Mouse (Mus musculus): Measurements from ENCODE around the gene Rnf126. TPM values are rescaled to one million over a fixed set of nuclear protein-coding genes. Genes with fewer than 3 reads are reported as not detected.
A peak's percentile ranks its signal among the peaks of the same experiment; 100 is the strongest.

The Rnf126 gene
- 38.4 and 39.5 TPM in 2 replicates for polyA plus RNA-seq (2011; ENCODE audit: insufficient read length, low read depth, missing spikeins)

- TF ChIP-seq CTCF (IDR thresholded peaks at IDR 0.05; ENCODE audit: borderline replicate concordance, insufficient read depth, low read length) (no peak), POLR2A (IDR thresholded peaks at IDR 0.05; ENCODE audit: low read depth, low read length) (peak; percentile 68)
- Histone ChIP-seq H3K27ac (ENCODE audit: insufficient read depth, low read length) (peak within 1 kb of the TSS; percentile 89), H3K4me1 (ENCODE audit: control insufficient read depth, insufficient read depth, low read length) (peaks cover 11% of the 10 kb centered on the region; the same call in 1 of the 2 replicates), H3K4me3 (ENCODE audit: insufficient read depth, low read length) (peak within 1 kb of the TSS; percentile 79)
Measured at GRCm38 (mm10) chr10:79766508-79767325, at the start of gene Rnf126. Gene Rnf126 (minus strand): TSS chr10:79766952.

GRCm38 (mm10) chr10:79815671-79816494, 49.1 kb upstream of the Rnf126 start:
- Histone ChIP-seq H3K4me3 (ENCODE audit: insufficient read depth, low read length) (no peak overlapping the region), H3K4me1 (ENCODE audit: control insufficient read depth, insufficient read depth, low read length) (no peaks in the 10 kb centered on the region), H3K27ac (ENCODE audit: insufficient read depth, low read length) (no peak overlapping the region)
- TF ChIP-seq CTCF (IDR thresholded peaks at IDR 0.05; ENCODE audit: borderline replicate concordance, insufficient read depth, low read length), result no peak

GRCm38 (mm10) chr10:79814271-79814842, 47.6 kb upstream of the Rnf126 start:
- TF ChIP-seq CTCF (IDR thresholded peaks at IDR 0.05; ENCODE audit: borderline replicate concordance, insufficient read depth, low read length) (no peak), POLR2A (IDR thresholded peaks at IDR 0.05; ENCODE audit: low read depth, low read length) (no peak)
- Histone ChIP-seq H3K4me3 (ENCODE audit: insufficient read depth, low read length) (no peak overlapping the region), H3K27ac (ENCODE audit: insufficient read depth, low read length) (no peak overlapping the region), H3K4me1 (ENCODE audit: control insufficient read depth, insufficient read depth, low read length) (no peaks in the 10 kb centered on the region)

- Histone ChIP-seq H3K27ac (ENCODE audit: insufficient read depth, low read length) (no peak overlapping the region), H3K4me3 (ENCODE audit: insufficient read depth, low read length) (no peak overlapping the region), H3K4me1 (ENCODE audit: control insufficient read depth, insufficient read depth, low read length) (no peaks in the 10 kb centered on the region)
- TF ChIP-seq CTCF (IDR thresholded peaks at IDR 0.05; ENCODE audit: borderline replicate concordance, insufficient read depth, low read length) (peak; percentile 95), POLR2A (IDR thresholded peaks at IDR 0.05; ENCODE audit: low read depth, low read length) (no peak)
Measured at GRCm38 (mm10) chr10:79811736-79812637, 45.2 kb upstream of the Rnf126 start.

GRCm38 (mm10) chr10:79808728-79809127, 42.0 kb upstream of the Rnf126 start:
- Histone ChIP-seq H3K4me1 (ENCODE audit: control insufficient read depth, insufficient read depth, low read length) (no peaks in the 10 kb centered on the region), H3K27ac (ENCODE audit: insufficient read depth, low read length) (no peak overlapping the region), H3K4me3 (ENCODE audit: insufficient read depth, low read length) (no peak overlapping the region)
- TF ChIP-seq POLR2A (IDR thresholded peaks at IDR 0.05; ENCODE audit: low read depth, low read length) (no peak), CTCF (IDR thresholded peaks at IDR 0.05; ENCODE audit: borderline replicate concordance, insufficient read depth, low read length) (no peak)

- Histone ChIP-seq H3K4me1 (ENCODE audit: control insufficient read depth, insufficient read depth, low read length) (no peaks in the 10 kb centered on the region), H3K27ac (ENCODE audit: insufficient read depth, low read length) (no peak overlapping the region), H3K4me3 (ENCODE audit: insufficient read depth, low read length) (no peak overlapping the region)
- no peak for TF ChIP-seq POLR2A (IDR thresholded peaks at IDR 0.05; ENCODE audit: low read depth, low read length)
- no peak for TF ChIP-seq CTCF (IDR thresholded peaks at IDR 0.05; ENCODE audit: borderline replicate concordance, insufficient read depth, low read length)
Measured at GRCm38 (mm10) chr10:79807826-79808225, 41.1 kb upstream of the Rnf126 start.

GRCm38 (mm10) chr10:79806972-79807371, 40.2 kb upstream of the Rnf126 start:
- Histone ChIP-seq H3K4me3 (ENCODE audit: insufficient read depth, low read length) (no peak overlapping the region), H3K27ac (ENCODE audit: insufficient read depth, low read length) (no peak overlapping the region), H3K4me1 (ENCODE audit: control insufficient read depth, insufficient read depth, low read length) (peaks cover 2% of the 10 kb centered on the region; the same call in 1 of the 2 replicates)
- no peak for TF ChIP-seq POLR2A (IDR thresholded peaks at IDR 0.05; ENCODE audit: low read depth, low read length)
- no peak for TF ChIP-seq CTCF (IDR thresholded peaks at IDR 0.05; ENCODE audit: borderline replicate concordance, insufficient read depth, low read length)

GRCm38 (mm10) chr10:79806331-79806730, 39.6 kb upstream of the Rnf126 start:
- TF ChIP-seq CTCF (IDR thresholded peaks at IDR 0.05; ENCODE audit: borderline replicate concordance, insufficient read depth, low read length), result no peak
- no peak for TF ChIP-seq POLR2A (IDR thresholded peaks at IDR 0.05; ENCODE audit: low read depth, low read length)
- no peak overlapping the region for H3K27ac ChIP-seq (ENCODE audit: insufficient read depth, low read length)
- no peak overlapping the region for H3K4me3 ChIP-seq (ENCODE audit: insufficient read depth, low read length)
- H3K4me1 ChIP-seq (ENCODE audit: control insufficient read depth, insufficient read depth, low read length), result peaks cover 4% of the 10 kb centered on the region

- Histone ChIP-seq H3K4me3 (ENCODE audit: insufficient read depth, low read length) (no peak overlapping the region), H3K27ac (ENCODE audit: insufficient read depth, low read length) (no peak overlapping the region), H3K4me1 (ENCODE audit: control insufficient read depth, insufficient read depth, low read length) (peaks cover 4% of the 10 kb centered on the region)
- TF ChIP-seq CTCF (IDR thresholded peaks at IDR 0.05; ENCODE audit: borderline replicate concordance, insufficient read depth, low read length) (no peak), POLR2A (IDR thresholded peaks at IDR 0.05; ENCODE audit: low read depth, low read length) (no peak)
Measured at GRCm38 (mm10) chr10:79805636-79806035, 38.9 kb upstream of the Rnf126 start.

Data from embryonic fibroblast, embryonic 13.5 days (primary cell).